Mouse (Mus musculus) hindbrain, embryonic 14.5 days (tissue): Measurements from ENCODE around the gene 1700025G04Rik. TPM values are rescaled to one million over a fixed set of nuclear protein-coding genes. Genes with fewer than 3 reads are reported as not detected.

Experiments
- ATAC-seq: fragments of 200-750 bp; cut with Nextera tagmentation; 2 replicates; pipeline ENCODE4 v1.8.0; 2017; ENCODE audit warnings: moderate number of reproducible peaks, mild to moderate bottlenecking, moderate TSS enrichment, moderate library complexity; ENCODE audit not compliant: low FRiP score
- DNase-seq: peaks from one replicate; pipeline ENCODE4 v3.0.0-alpha.2; 2015; ENCODE audit warnings: low spot score
- H3K27ac ChIP-seq: fragments of 300-500 bp; sonication (generic); 2 replicates; pipeline ENCODE4 v1.5.1; 2014; ENCODE audit warnings: mild to moderate bottlenecking, moderate library complexity
- H3K27me3 ChIP-seq: fragments of 300-500 bp; sonication (generic); 2 replicates; pipeline ENCODE4 v1.6.1; 2014; ENCODE audit warnings: mild to moderate bottlenecking, low read length, mixed read lengths; ENCODE audit not compliant: control insufficient read depth, insufficient read depth
- H3K36me3 ChIP-seq: fragments of 300-500 bp; sonication (generic); replicated peaks from 2 replicates; pipeline ENCODE4 v1.6.1; 2014; ENCODE audit not compliant: control insufficient read depth, insufficient read depth
- H3K4me1 ChIP-seq: fragments of 300-500 bp; sonication (generic); replicated peaks from 2 replicates; pipeline ENCODE4 v1.6.1; 2014; ENCODE audit warnings: antibody characterized with exemption, low read length, mixed read lengths; ENCODE audit not compliant: control insufficient read depth, insufficient read depth
- H3K4me2 ChIP-seq: fragments of 300-500 bp; sonication (generic); replicated peaks from 2 replicates; pipeline ENCODE4 v1.6.1; 2014; ENCODE audit warnings: mild to moderate bottlenecking, moderate library complexity
- H3K4me3 ChIP-seq: fragments of 300-500 bp; sonication (generic); replicated peaks from 2 replicates; pipeline ENCODE4 v1.5.1; 2014; ENCODE audit warnings: mild to moderate bottlenecking, low read length
- H3K9ac ChIP-seq: fragments of 300-500 bp; sonication (generic); 2 replicates; pipeline ENCODE4 v1.6.1; 2014
- H3K9me3 ChIP-seq: fragments of 300-500 bp; sonication (generic); 2 replicates; pipeline ENCODE4 v1.6.1; 2016; ENCODE audit warnings: low read length; ENCODE audit not compliant: control insufficient read depth
- WGBS: fragments of 180-500 bp; shearing (Covaris S2); extraction: QIAGEN DNeasy Blood & Tissue Kit; methylation state at CpG from one replicate; pipeline ENCODE4 v1.1.7; 2014; 5-methylcytosine and 5-hydroxymethylcytosine counted together
- polyA plus RNA-seq: library from polyadenylated mRNA; unstranded; fragments of >200 nt; fragmentation: Nextera tagmentation; extraction: Ambion mirVana; gene quantifications from 2 replicates; pipeline ENCODE4 v1.2.1, GENCODE M21; 2014

1700025G04Rik gene
- polyA plus RNA-seq, 1 experiment from 2014 or later: 32.6 TPM

GRCm38 (mm10) chr1:151900706-151901360 lies 189.1 kb downstream of the 1700025G04Rik start:
- 41% methylated on average over 12 of the region's 12 CpGs for WGBS
- Histone ChIP-seq H3K4me2 (no peak overlapping the region), H3K27me3 (no peaks in the 10 kb centered on the region), H3K27ac (peak overlapping the region; percentile 73), H3K9ac (no peak overlapping the region), H3K36me3 (no peaks in the 10 kb centered on the region), H3K9me3 (no peaks in the 10 kb centered on the region), H3K4me1 (peaks cover 17% of the 10 kb centered on the region), H3K4me3 (no peak overlapping the region)
- no peak for DNase-seq
- peak; percentile 59; the same call in 1 of the 2 replicates for ATAC-seq

GRCm38 (mm10) chr1:151899964-151900363 lies 190.0 kb downstream of the 1700025G04Rik start:
- no peaks in the 10 kb centered on the region for H3K9me3 ChIP-seq
- peaks cover 17% of the 10 kb centered on the region for H3K4me1 ChIP-seq
- H3K4me2 ChIP-seq: no peak overlapping the region
- H3K27me3 ChIP-seq: no peaks in the 10 kb centered on the region
- WGBS: 83% methylated on average over 7 of the region's 7 CpGs
- DNase-seq: no peak
- H3K27ac ChIP-seq: peak overlapping the region; percentile 73
- H3K9ac ChIP-seq: no peak overlapping the region
- no peak overlapping the region for H3K4me3 ChIP-seq
- no peaks in the 10 kb centered on the region for H3K36me3 ChIP-seq
- ATAC-seq: no peak

- no peaks in the 10 kb centered on the region for H3K9me3 ChIP-seq
- 74% methylated on average over 4 of the region's 4 CpGs for WGBS
Measured at GRCm38 (mm10) chr1:151895406-151895805, 194.5 kb downstream of the 1700025G04Rik start.

GRCm38 (mm10) chr1:151893976-151894375 lies 195.9 kb downstream of the 1700025G04Rik start:
- DNase-seq (no peak), ATAC-seq (no peak)
- peaks cover 8% of the 10 kb centered on the region; the same call in 1 of the 2 replicates for H3K36me3 ChIP-seq
- no peak overlapping the region for H3K4me2 ChIP-seq
- H3K27ac ChIP-seq: no peak overlapping the region
- H3K4me3 ChIP-seq: no peak overlapping the region
- H3K4me1 ChIP-seq: peaks cover 9% of the 10 kb centered on the region
- WGBS: 86% methylated on average over 5 of the region's 5 CpGs
- no peak overlapping the region for H3K9ac ChIP-seq
- H3K27me3 ChIP-seq: no peaks in the 10 kb centered on the region
- no peaks in the 10 kb centered on the region for H3K9me3 ChIP-seq

More at GRCm38 (mm10) chr1:151895406-151895805, 194.5 kb downstream of the 1700025G04Rik start:
- Histone ChIP-seq H3K4me2 (no peak overlapping the region), H3K9ac (no peak overlapping the region), H3K36me3 (peaks cover 8% of the 10 kb centered on the region; the same call in 1 of the 2 replicates), H3K27ac (no peak overlapping the region), H3K27me3 (no peaks in the 10 kb centered on the region), H3K4me3 (no peak overlapping the region), H3K4me1 (peaks cover 11% of the 10 kb centered on the region)
- no peak for ATAC-seq
- no peak for DNase-seq

GRCm38 (mm10) chr1:151892008-151892407 lies 197.9 kb downstream of the 1700025G04Rik start:
- no peak for ATAC-seq
- H3K9ac ChIP-seq: no peak overlapping the region
- WGBS: 90% methylated on average over 5 of the region's 5 CpGs

GRCm38 (mm10) chr1:151891194-151891593 lies 198.7 kb downstream of the 1700025G04Rik start:
- Histone ChIP-seq H3K9me3 (no peaks in the 10 kb centered on the region), H3K4me3 (no peak overlapping the region), H3K36me3 (peaks cover 8% of the 10 kb centered on the region; the same call in 1 of the 2 replicates), H3K9ac (no peak overlapping the region), H3K4me2 (no peak overlapping the region), H3K4me1 (peaks cover 14% of the 10 kb centered on the region), H3K27ac (no peak overlapping the region), H3K27me3 (no peaks in the 10 kb centered on the region)
- no peak for DNase-seq
- no peak for ATAC-seq
- 86% methylated on average over 9 of the region's 9 CpGs for WGBS

More at GRCm38 (mm10) chr1:151892008-151892407, 197.9 kb downstream of the 1700025G04Rik start:
- Histone ChIP-seq H3K27me3 (no peaks in the 10 kb centered on the region), H3K27ac (no peak overlapping the region), H3K4me1 (peaks cover 14% of the 10 kb centered on the region), H3K4me2 (no peak overlapping the region), H3K4me3 (no peak overlapping the region), H3K36me3 (peaks cover 8% of the 10 kb centered on the region; the same call in 1 of the 2 replicates), H3K9me3 (no peaks in the 10 kb centered on the region)
- DNase-seq: no peak

GRCm38 (mm10) chr1:151890041-151890621 lies 199.8 kb downstream of the 1700025G04Rik start:
- peak; percentile 60 for ATAC-seq
- 51% methylated on average over 14 of the region's 14 CpGs for WGBS
- DNase-seq: peak; percentile 33

GRCm38 (mm10) chr1:151887631-151888030 lies 202.3 kb downstream of the 1700025G04Rik start:
- H3K27me3 ChIP-seq: no peaks in the 10 kb centered on the region
- DNase-seq (no peak), ATAC-seq (no peak)
- peaks cover 2% of the 10 kb centered on the region; the same call in 1 of the 2 replicates for H3K36me3 ChIP-seq
- no peak overlapping the region for H3K27ac ChIP-seq
- no peak overlapping the region for H3K4me3 ChIP-seq
- no peaks in the 10 kb centered on the region for H3K9me3 ChIP-seq
- H3K9ac ChIP-seq: no peak overlapping the region
- H3K4me2 ChIP-seq: no peak overlapping the region
- peaks cover 14% of the 10 kb centered on the region for H3K4me1 ChIP-seq
- 70% methylated on average over 5 of the region's 5 CpGs for WGBS

More at GRCm38 (mm10) chr1:151890041-151890621, 199.8 kb downstream of the 1700025G04Rik start:
- Histone ChIP-seq H3K27me3 (no peaks in the 10 kb centered on the region), H3K9me3 (no peaks in the 10 kb centered on the region), H3K4me2 (no peak overlapping the region), H3K4me1 (peaks cover 14% of the 10 kb centered on the region), H3K4me3 (no peak overlapping the region), H3K36me3 (peaks cover 8% of the 10 kb centered on the region; the same call in 1 of the 2 replicates), H3K27ac (peak overlapping the region; percentile 40; the same call in 1 of the 2 replicates), H3K9ac (no peak overlapping the region)

GRCm38 (mm10) chr1:151887126-151887525 lies 202.8 kb downstream of the 1700025G04Rik start:
- ATAC-seq: no peak
- peaks cover 14% of the 10 kb centered on the region for H3K4me1 ChIP-seq
- no peak for DNase-seq
- H3K27me3 ChIP-seq: no peaks in the 10 kb centered on the region
- no peaks in the 10 kb centered on the region; the same call in 1 of the 2 replicates for H3K36me3 ChIP-seq
- no peaks in the 10 kb centered on the region for H3K9me3 ChIP-seq
- no peak overlapping the region for H3K4me2 ChIP-seq
- H3K9ac ChIP-seq: no peak overlapping the region
- 84% methylated on average over 10 of the region's 10 CpGs for WGBS
- no peak overlapping the region for H3K4me3 ChIP-seq
- no peak overlapping the region for H3K27ac ChIP-seq
